Mouse (Mus musculus): ENCODE data around the gene Tmem40. TPM values are rescaled to one million over a fixed set of nuclear protein-coding genes. Genes with fewer than 3 reads are reported as not detected.
A peak's percentile ranks its signal among the peaks of the same experiment; 100 is the strongest.

The Tmem40 gene
- polyA plus RNA-seq, 1 experiment from 2014 or later = 3.3 TPM

DNA sequence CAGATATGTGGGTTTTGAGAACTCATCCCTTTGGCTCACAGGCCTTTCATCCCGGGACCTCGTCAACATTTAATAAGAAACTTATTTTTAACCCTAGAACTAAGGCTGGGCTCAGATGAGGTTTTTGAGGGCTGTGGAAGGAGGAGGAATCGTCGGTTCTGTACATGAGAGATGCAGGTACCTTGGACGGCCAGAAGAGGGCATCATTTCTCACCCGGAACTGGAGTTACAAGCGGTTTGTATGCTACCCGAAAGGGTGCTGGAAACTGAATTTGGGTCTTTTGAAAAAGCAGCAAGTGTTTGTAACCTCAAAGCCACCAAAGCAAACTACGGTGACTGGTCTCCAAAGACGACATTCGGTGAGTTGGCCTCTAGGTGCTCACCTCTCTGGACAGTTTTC is 60.9 kb downstream of the Tmem40 start:
- no peak for ATAC-seq (ENCODE audit: insufficient number of reproducible peaks, insufficient read depth, low FRiP score, low read depth)
- no peaks in the 10 kb centered on the region for H3K36me3 ChIP-seq (ENCODE audit: control insufficient read depth, insufficient read depth, low read length)
- H3K9me3 ChIP-seq (ENCODE audit: control insufficient read depth, low read depth, low read length) = no peaks in the 10 kb centered on the region
- no peaks in the 10 kb centered on the region for H3K4me1 ChIP-seq (ENCODE audit: control insufficient read depth, insufficient read depth, low read length)
- WGBS = 44% methylated on average over 11 of the region's 11 CpGs
- no peak overlapping the region for H3K4me2 ChIP-seq (replicated peaks; ENCODE audit: low read depth, low read length)
- H3K4me3 ChIP-seq (ENCODE audit: low read depth, low read length) = no peak overlapping the region
- no peaks in the 10 kb centered on the region for H3K27me3 ChIP-seq (ENCODE audit: control insufficient read depth, insufficient read depth, low read length)
- H3K27ac ChIP-seq (ENCODE audit: low read length) = no peak overlapping the region
- no peak overlapping the region for H3K9ac ChIP-seq (replicated peaks; ENCODE audit: low read depth, low read length)

DNA sequence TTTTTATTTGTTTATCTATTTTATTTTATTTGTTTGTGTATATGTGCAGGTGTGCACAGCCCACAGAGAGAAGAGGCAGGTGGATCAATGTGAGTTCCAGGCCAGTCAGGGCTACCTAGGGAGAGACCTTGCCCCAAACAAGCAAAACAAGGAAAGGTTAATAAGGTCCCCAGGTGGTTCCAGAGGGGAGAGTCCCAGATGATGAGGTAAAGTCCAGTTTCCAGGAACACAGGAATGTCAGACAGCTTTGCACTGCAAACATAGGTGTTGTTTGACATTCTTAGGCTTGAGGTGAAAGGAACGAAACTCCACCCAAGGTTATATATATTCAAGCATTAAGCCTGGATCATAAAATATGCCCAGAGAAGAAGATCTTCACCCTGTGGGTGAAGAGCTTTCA is 61.4 kb downstream of the Tmem40 start:
- H3K9ac ChIP-seq (replicated peaks; ENCODE audit: low read depth, low read length) = no peak overlapping the region
- H3K36me3 ChIP-seq (ENCODE audit: control insufficient read depth, insufficient read depth, low read length) = no peaks in the 10 kb centered on the region
- H3K27ac ChIP-seq (ENCODE audit: low read length) = no peak overlapping the region
- no peaks in the 10 kb centered on the region for H3K9me3 ChIP-seq (ENCODE audit: control insufficient read depth, low read depth, low read length)
- H3K4me2 ChIP-seq (replicated peaks; ENCODE audit: low read depth, low read length) = no peak overlapping the region
- H3K4me3 ChIP-seq (ENCODE audit: low read depth, low read length) = no peak overlapping the region
- WGBS = 78% methylated on average over 1 of the region's 1 CpGs
- ATAC-seq (ENCODE audit: insufficient number of reproducible peaks, insufficient read depth, low FRiP score, low read depth) = no peak
- H3K27me3 ChIP-seq (ENCODE audit: control insufficient read depth, insufficient read depth, low read length) = no peaks in the 10 kb centered on the region
- no peaks in the 10 kb centered on the region for H3K4me1 ChIP-seq (ENCODE audit: control insufficient read depth, insufficient read depth, low read length)

DNA sequence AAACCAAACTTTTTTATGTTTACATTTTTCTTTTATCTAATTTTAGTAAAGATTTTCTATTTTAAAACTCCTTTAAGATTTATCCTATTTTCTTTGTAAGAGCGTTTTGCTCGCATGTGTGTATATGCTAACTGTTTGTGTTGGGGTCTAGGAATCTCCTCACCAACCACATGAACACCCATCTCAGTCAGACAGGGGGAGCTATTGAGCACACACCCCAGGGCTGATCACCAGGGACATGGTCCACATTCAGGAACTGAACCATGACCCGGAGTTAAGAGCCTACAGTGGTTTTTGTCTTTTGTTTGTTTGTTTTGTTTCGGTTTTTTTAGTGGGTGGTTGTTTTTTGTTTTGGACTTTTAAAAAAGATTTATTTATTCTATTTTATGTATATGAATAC is 63.5 kb downstream of the Tmem40 start:
- H3K4me2 ChIP-seq (replicated peaks; ENCODE audit: low read depth, low read length) = no peak overlapping the region
- ATAC-seq (ENCODE audit: insufficient number of reproducible peaks, insufficient read depth, low FRiP score, low read depth) = no peak

DNA sequence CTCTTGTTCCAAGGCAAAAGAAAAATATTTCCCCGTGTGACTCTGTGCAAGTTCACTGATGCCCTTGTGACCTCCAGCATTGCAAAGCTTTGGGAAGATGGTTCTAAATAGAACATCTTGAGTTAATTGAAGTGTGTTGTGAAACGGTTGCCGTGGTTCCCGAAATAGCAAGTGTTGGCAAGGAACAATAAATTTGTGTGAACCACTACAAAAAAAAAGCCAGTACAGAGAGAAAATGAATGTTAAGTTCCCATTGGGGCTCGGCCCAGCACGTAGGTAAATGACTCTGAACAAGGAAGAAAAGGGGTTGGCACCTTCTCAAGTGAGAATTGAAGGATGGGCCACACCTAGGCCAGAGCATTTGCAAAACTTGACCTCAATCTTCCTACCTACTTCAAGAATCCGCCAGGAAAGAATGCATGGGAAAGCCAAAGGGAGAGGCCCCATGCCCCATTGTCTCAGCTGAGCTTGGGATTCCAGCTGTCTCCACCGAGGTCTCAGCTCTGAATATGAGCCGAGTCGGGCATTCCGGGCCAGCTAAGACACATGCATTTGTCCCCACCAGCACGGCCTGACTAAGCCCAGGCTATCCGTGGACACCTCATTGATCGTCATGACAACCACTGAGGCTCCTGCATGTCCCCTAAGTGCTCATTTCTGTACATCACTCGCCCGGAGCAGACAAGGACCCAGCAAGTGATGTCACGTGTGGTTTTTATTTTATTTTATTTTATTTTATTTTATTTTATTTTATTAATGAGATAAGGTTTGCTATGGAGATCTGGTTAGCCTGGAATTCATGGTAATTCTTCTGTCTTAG is 64.3 kb downstream of the Tmem40 start:
- no peak overlapping the region for H3K9ac ChIP-seq (replicated peaks; ENCODE audit: low read depth, low read length)
- ATAC-seq (ENCODE audit: insufficient number of reproducible peaks, insufficient read depth, low FRiP score, low read depth) = no peak
- H3K4me1 ChIP-seq (ENCODE audit: control insufficient read depth, insufficient read depth, low read length) = no peaks in the 10 kb centered on the region
- H3K27ac ChIP-seq (ENCODE audit: low read length) = 0 out of 2 replicates have a peak overlapping the region, but pooled peaks have one; percentile 6
- 74% methylated on average over 17 of the region's 17 CpGs for WGBS
- no peak overlapping the region for H3K4me2 ChIP-seq (replicated peaks; ENCODE audit: low read depth, low read length)
- no peaks in the 10 kb centered on the region for H3K36me3 ChIP-seq (ENCODE audit: control insufficient read depth, insufficient read depth, low read length)
- H3K27me3 ChIP-seq (ENCODE audit: control insufficient read depth, insufficient read depth, low read length) = no peaks in the 10 kb centered on the region
- H3K4me3 ChIP-seq (ENCODE audit: low read depth, low read length) = no peak overlapping the region
- H3K9me3 ChIP-seq (ENCODE audit: control insufficient read depth, low read depth, low read length) = no peaks in the 10 kb centered on the region

More for the DNA sequence above, 63.5 kb downstream of the Tmem40 start:
- H3K9ac ChIP-seq (replicated peaks; ENCODE audit: low read depth, low read length) = no peak overlapping the region
- 84% methylated on average over 4 of the region's 4 CpGs for WGBS
- H3K27me3 ChIP-seq (ENCODE audit: control insufficient read depth, insufficient read depth, low read length) = no peaks in the 10 kb centered on the region
- no peaks in the 10 kb centered on the region for H3K4me1 ChIP-seq (ENCODE audit: control insufficient read depth, insufficient read depth, low read length)
- H3K9me3 ChIP-seq (ENCODE audit: control insufficient read depth, low read depth, low read length) = no peaks in the 10 kb centered on the region
- H3K36me3 ChIP-seq (ENCODE audit: control insufficient read depth, insufficient read depth, low read length) = no peaks in the 10 kb centered on the region
- no peak overlapping the region for H3K27ac ChIP-seq (ENCODE audit: low read length)
- H3K4me3 ChIP-seq (ENCODE audit: low read depth, low read length) = no peak overlapping the region

DNA sequence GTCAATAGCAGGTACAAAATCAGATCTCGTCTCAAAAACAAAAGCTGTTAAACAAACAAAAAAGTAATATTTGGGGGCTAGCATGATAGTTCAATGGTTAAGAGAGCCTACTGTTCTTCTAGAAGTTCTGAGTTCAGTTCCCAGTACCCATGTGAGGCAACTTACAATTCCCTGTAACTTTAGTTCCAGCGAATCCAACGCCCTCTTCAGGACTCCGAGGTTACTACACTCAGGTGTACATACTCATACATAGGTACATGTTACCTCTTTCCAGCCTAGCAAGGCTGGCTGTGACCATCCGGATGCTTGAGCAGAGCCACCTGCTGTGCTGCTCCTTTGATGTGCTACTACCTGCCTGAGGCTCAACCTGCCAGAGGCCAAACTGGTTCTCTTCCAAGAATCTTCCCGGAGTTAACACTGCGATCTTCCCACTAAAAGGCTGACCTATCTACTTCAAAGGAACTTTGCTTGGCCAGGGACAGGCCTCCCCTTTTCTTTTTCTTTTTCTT is 65.4 kb downstream of the Tmem40 start:
- no peaks in the 10 kb centered on the region for H3K36me3 ChIP-seq (ENCODE audit: control insufficient read depth, insufficient read depth, low read length)
- no peaks in the 10 kb centered on the region for H3K27me3 ChIP-seq (ENCODE audit: control insufficient read depth, insufficient read depth, low read length)
- WGBS = 77% methylated on average over 7 of the region's 7 CpGs
- H3K9me3 ChIP-seq (ENCODE audit: control insufficient read depth, low read depth, low read length) = no peaks in the 10 kb centered on the region
- no peak overlapping the region for H3K27ac ChIP-seq (ENCODE audit: low read length)
- H3K4me1 ChIP-seq (ENCODE audit: control insufficient read depth, insufficient read depth, low read length) = no peaks in the 10 kb centered on the region
- ATAC-seq (ENCODE audit: insufficient number of reproducible peaks, insufficient read depth, low FRiP score, low read depth) = no peak
- no peak overlapping the region for H3K4me2 ChIP-seq (replicated peaks; ENCODE audit: low read depth, low read length)
- no peak overlapping the region for H3K4me3 ChIP-seq (ENCODE audit: low read depth, low read length)
- no peak overlapping the region for H3K9ac ChIP-seq (replicated peaks; ENCODE audit: low read depth, low read length)

DNA sequence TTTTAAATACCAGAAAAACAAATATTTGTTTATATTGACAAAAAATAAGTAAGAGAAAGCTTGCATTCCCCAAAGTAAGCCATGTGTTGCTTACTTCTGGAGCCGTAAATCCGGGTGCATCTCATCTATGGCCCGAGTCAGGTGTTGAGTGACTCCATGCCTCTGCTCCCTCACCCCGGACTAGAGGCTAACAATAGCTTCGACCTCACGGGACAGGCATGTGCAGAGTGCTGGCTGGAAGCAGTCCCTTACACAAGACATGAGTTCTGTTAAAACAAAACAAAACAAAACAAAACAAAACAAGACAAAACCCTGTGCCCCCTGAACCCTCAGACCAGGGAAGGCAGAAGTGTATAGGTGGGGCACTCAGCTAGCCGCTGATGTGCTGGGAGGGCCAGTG is 67.1 kb downstream of the Tmem40 start:
- no peak for ATAC-seq (ENCODE audit: insufficient number of reproducible peaks, insufficient read depth, low FRiP score, low read depth)
- no peak overlapping the region for H3K27ac ChIP-seq (ENCODE audit: low read length)

DNA sequence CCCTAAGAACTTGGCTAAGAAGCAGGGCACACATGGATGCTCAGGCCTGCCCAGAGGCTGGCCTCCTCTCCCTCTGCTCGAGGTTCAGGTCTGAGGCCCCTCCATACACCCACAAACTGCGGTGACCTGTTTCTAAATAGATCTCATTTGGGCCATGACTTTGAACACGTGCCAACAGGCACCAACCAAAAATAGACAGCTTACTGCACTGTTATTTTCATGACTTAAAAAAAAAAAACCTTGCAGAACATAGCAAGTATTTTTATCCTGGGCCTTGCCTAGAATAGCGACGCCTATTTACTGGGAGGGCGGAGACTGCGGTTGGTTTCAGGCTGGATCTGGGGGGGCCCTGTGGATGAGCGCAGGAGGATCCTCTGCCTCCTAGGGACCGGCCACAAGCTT is 67.8 kb downstream of the Tmem40 start:
- H3K36me3 ChIP-seq (ENCODE audit: control insufficient read depth, insufficient read depth, low read length) = no peaks in the 10 kb centered on the region
- no peaks in the 10 kb centered on the region for H3K9me3 ChIP-seq (ENCODE audit: control insufficient read depth, low read depth, low read length)
- no peak overlapping the region for H3K4me3 ChIP-seq (ENCODE audit: low read depth, low read length)
- ATAC-seq (ENCODE audit: insufficient number of reproducible peaks, insufficient read depth, low FRiP score, low read depth) = no peak
- H3K4me1 ChIP-seq (ENCODE audit: control insufficient read depth, insufficient read depth, low read length) = no peaks in the 10 kb centered on the region
- no peak overlapping the region for H3K4me2 ChIP-seq (replicated peaks; ENCODE audit: low read depth, low read length)
- no peak overlapping the region for H3K27ac ChIP-seq (ENCODE audit: low read length)
- no peak overlapping the region for H3K9ac ChIP-seq (replicated peaks; ENCODE audit: low read depth, low read length)
- 49% methylated on average over 9 of the region's 9 CpGs for WGBS
- no peaks in the 10 kb centered on the region for H3K27me3 ChIP-seq (ENCODE audit: control insufficient read depth, insufficient read depth, low read length)

More for the DNA sequence above, 67.1 kb downstream of the Tmem40 start:
- Histone ChIP-seq H3K9me3 (ENCODE audit: control insufficient read depth, low read depth, low read length) (no peaks in the 10 kb centered on the region), H3K36me3 (ENCODE audit: control insufficient read depth, insufficient read depth, low read length) (no peaks in the 10 kb centered on the region), H3K9ac (replicated peaks; ENCODE audit: low read depth, low read length) (no peak overlapping the region), H3K4me3 (ENCODE audit: low read depth, low read length) (no peak overlapping the region), H3K4me2 (replicated peaks; ENCODE audit: low read depth, low read length) (no peak overlapping the region), H3K27me3 (ENCODE audit: control insufficient read depth, insufficient read depth, low read length) (no peaks in the 10 kb centered on the region), H3K4me1 (ENCODE audit: control insufficient read depth, insufficient read depth, low read length) (no peaks in the 10 kb centered on the region)
- 61% methylated on average over 7 of the region's 7 CpGs for WGBS

DNA sequence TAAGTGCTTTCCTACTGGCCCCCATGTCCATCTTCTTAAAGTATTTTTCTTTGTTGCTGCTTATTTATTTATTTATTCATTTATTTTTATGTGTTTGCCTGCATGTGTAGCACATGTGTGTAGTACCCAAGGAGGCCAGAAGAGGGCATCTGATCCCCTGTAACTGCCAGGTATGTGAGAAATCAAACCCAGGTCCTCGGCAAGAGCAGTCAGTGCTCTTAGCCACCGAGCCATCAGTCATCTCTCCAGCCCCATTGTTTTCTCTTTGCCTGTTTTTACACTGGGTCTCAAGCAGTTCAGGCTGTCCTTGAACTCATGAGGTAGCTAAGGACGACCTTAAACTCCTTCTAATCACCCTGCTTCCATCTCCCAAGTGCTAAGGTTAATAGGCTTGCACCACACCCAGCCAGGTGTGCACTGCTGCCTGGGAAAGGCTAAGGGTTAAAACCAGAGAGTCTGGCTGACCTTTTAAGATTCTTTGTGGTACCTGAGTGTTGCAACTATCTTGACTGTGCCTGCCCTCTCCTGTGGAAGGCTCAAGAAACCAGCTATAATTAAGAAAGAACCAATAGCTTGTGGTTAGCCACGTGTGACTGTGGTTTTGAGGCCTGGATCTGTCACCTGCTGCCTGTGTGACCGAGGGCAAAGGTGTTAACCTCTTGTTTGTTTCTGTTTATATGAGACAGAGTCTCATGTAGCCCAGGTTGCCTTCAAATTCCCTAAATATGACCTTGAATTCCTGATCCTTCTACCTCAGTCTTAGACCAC is 69.1 kb downstream of the Tmem40 start:
- H3K36me3 ChIP-seq (ENCODE audit: control insufficient read depth, insufficient read depth, low read length) = no peaks in the 10 kb centered on the region
- no peak overlapping the region for H3K4me2 ChIP-seq (replicated peaks; ENCODE audit: low read depth, low read length)
- no peak overlapping the region for H3K4me3 ChIP-seq (ENCODE audit: low read depth, low read length)
- 63% methylated on average over 5 of the region's 5 CpGs for WGBS
- H3K9me3 ChIP-seq (ENCODE audit: control insufficient read depth, low read depth, low read length) = no peaks in the 10 kb centered on the region
- H3K27me3 ChIP-seq (ENCODE audit: control insufficient read depth, insufficient read depth, low read length) = no peaks in the 10 kb centered on the region
- no peak overlapping the region for H3K27ac ChIP-seq (ENCODE audit: low read length)
- no peak overlapping the region for H3K9ac ChIP-seq (replicated peaks; ENCODE audit: low read depth, low read length)
- no peaks in the 10 kb centered on the region for H3K4me1 ChIP-seq (ENCODE audit: control insufficient read depth, insufficient read depth, low read length)
- ATAC-seq (ENCODE audit: insufficient number of reproducible peaks, insufficient read depth, low FRiP score, low read depth) = no peak
